Mouse (Mus musculus) kidney, adult 2 months (tissue): ENCODE measurements around the gene Myo6.

ENCODE experiments used
- CTCF ChIP-seq: fragments of 200-500 bp; conservative IDR thresholded peaks from 2 replicates; pipeline ENCODE4 v1.5.1; 2011; ENCODE audit warnings: low read depth, mild to moderate bottlenecking, control low read depth, low read length, moderate library complexity, mixed read lengths; ENCODE audit not compliant: insufficient read depth, insufficient read length
- POLR2A ChIP-seq: fragments of 200-500 bp; IDR thresholded peaks from one replicate; pipeline ENCODE4 v1.6.1; 2011; ENCODE audit warnings: low read depth, low read length, control low read depth

DNA sequence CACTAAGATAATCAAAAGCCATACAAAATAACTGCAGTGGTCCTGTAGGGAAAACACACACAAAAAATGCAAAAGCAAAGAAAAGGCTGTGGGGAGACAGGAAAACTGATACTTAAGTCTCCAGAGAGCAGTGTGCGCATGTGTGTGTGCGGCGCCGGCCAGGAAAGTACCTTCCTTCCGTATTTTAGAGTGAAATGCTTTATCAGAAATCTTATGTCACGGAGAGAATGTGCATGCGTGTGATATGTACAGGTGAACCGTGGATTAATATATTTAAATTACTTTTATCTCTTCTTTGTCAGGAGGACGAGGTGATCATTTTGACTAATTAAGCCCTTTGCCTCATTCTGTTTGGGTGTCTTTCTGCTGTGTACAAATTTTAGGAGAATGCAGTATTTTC is 88.4 kb downstream of the Myo6 start:
- TF ChIP-seq CTCF: no peak
- TF ChIP-seq POLR2A: no peak
